Comparison of ENCODE assay signal across 25 mouse cellular contexts in the genomic region with DNA sequence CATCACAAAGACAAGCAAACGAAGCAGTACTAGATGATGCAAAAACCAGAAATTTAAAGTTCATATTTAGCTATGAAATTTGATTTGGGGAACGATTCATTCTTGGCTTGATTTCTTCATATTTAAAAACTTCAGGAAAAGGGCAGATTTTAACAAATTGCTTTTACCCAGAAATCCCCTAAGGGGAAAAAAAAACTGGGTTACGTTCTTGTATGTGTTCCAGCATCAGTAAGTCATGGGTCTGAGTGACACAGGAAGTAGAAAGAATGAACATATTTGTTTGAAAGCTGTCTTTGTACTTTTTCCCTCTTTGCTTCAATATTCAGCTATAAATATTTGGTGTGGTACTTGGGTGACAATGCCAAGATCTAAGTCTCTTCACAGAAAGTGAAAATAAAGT.
"Had no signal": no experiment of that assay in that cellular context is flagged by ENCODE, and none has a peak within 500 bp of the region (broad histone marks: within the 10 kb centered on the region; RNA-seq: fewer than 3 reads in every experiment).

No protein-coding gene starts in this region.

- DNase-seq: gastrocnemius, postnatal 14 days; gastrocnemius, postnatal 36 days; heart, adult 11 months; heart, adult 2 months; heart, postnatal 14 days; heart, postnatal 36 days; kidney, adult 11 months; kidney, adult 9 months; kidney, postnatal 14 days; kidney, postnatal 36 days; layer of hippocampus, postnatal 36 days; liver; liver, embryonic 13.5 days; liver, postnatal 0 days had no signal

- H3K27me3 ChIP-seq: heart, embryonic 13.5 days; heart, embryonic 15.5 days; hindbrain, embryonic 13.5 days; hindbrain, embryonic 15.5 days; kidney, embryonic 15.5 days; limb, embryonic 12.5 days; liver, embryonic 13.5 days; liver, embryonic 15.5 days had no signal

- H3K36me3 ChIP-seq: heart, embryonic 13.5 days; heart, embryonic 15.5 days; hindbrain, embryonic 13.5 days; hindbrain, embryonic 15.5 days; kidney, embryonic 15.5 days; limb, embryonic 10.5 days; limb, embryonic 12.5 days; liver, embryonic 13.5 days; liver, embryonic 15.5 days had no signal

- H3K4me3 ChIP-seq: heart, adult 2 months; heart, embryonic 13.5 days; heart, embryonic 15.5 days; hindbrain, embryonic 13.5 days; hindbrain, embryonic 15.5 days; kidney, embryonic 15.5 days; layer of hippocampus, adult 2 months; limb, embryonic 10.5 days; limb, embryonic 12.5 days; liver, embryonic 13.5 days; liver, embryonic 15.5 days had no signal

- H3K27ac ChIP-seq: heart, adult 2 months; heart, embryonic 13.5 days; heart, embryonic 15.5 days; hindbrain, embryonic 13.5 days; hindbrain, embryonic 15.5 days; hindbrain, postnatal 0 days; kidney, embryonic 15.5 days; kidney, postnatal 0 days; layer of hippocampus, adult 2 months; limb, embryonic 10.5 days; limb, embryonic 12.5 days; liver, embryonic 13.5 days; liver, embryonic 15.5 days had no signal

- H3K4me1 ChIP-seq: heart, embryonic 13.5 days; heart, embryonic 15.5 days; hindbrain, embryonic 13.5 days; hindbrain, embryonic 15.5 days; kidney, embryonic 15.5 days; limb, embryonic 10.5 days; limb, embryonic 12.5 days; liver, embryonic 13.5 days; liver, embryonic 15.5 days had no signal
